Mouse (Mus musculus): ENCODE results near the gene Ptgr1.

Ptgr1 gene

DNA sequence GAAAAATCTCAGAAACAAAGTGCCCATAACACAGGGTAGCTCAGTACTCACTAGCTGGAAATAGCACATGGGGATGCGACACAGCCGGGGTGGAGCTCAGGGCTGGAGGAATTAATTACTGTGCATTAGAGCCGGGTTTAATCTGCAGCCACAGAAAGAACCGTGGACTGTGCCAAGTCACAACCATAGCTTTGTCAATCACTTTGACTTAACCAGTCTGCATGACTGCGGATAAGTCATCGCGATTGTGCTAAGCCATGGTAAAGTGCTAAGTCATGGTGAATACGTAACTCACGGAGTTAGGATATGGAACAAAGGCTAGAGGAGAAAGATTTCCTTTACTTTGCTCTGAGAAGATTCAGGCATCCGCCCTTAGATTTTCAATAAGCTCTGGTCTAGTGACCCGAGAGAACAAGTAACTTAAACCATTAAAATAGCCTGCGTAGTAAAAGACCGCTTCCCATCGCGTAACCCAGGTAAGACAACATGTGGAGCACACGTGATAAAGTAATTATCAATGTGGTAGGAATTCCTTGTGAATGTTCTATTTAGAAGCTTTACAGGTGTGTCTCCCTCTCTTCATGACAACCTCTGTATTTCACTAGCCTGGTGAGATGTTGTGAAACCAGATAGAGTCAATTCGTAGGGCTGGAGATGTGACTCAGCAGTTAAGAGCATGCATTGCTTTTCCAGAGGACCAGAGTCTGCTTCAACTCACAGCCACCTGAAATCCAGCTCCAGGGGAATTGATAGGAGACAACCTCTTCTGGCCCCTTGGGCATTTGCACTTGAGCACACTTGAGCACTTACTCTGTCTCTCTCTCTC lies 3.9 kb upstream of the Ptgr1 start:
- no peak for DNase-seq (ENCODE audit: extremely low spot score, low spot score)

DNA sequence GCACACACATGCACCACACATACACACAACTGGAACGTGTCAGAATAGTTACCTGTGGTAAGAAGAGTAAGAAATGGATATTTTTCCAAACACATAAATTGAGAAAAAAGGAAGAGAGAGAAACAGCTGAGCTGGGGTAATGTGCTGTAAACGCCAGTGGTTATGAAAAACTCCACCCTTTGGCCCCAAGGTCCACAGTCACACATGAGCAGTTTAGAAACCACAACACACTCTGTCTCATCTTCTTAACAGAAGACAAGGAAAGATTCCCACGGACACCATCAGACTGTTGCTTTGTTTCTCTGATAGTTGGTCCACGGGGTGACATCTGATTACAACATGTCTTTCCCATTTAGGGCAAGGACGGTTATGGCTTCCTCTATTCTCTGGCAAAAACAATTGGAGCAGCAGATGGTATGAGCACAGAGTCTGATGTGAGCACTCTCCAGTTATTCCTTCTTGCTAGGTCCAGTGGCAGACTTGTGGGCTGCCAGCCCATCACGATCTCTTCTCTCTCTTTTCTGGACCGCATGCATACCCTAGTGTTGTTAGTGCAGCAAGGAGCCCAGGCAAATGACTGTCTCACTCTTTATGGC lies 2.5 kb upstream of the Ptgr1 start:
- DNase-seq (ENCODE audit: extremely low spot score, low spot score): no peak

DNA sequence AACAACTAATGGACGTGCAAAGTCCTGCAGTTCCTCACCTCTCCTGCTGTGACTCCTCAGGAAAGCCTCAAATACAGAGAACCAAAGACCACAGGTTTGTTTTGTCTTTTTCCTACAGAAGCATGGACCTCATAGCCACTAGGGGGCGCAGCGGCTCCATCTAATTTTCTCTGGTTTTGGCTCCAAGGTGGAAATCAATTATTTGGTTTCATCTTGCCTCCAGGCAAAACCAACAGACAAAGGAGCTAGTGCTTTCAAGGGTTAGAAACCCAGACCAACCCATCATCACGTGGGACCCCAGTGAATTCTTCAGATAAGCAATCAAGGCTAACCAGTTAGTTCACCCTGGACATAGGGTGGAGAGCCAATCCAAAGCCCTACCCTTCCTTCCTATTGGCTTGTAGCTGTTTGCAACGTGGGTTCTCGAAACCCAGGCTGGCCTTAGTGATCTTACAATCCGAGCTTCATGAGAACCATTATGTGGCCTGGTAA lies 1.7 kb downstream of the Ptgr1 start:
- DNase-seq (ENCODE audit: extremely low spot score, low spot score): peak; percentile 87

DNA sequence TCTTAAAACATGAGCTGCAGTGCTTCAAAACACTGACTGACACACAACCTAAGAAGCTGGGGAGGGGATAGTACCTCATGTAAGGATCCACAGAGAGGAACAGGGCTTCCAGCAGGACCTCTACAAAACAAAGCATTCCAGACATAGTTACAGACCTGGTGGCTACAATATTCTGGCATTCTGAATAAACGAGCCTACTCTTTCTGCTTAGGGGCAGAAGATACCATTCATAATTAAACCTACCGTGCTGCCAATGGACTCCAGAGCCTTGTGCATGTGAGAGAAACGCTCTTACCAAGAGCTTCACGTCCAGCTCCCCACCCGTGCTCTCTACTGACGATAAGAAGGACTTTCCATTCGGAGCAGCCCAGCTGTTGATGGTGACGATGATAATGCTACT lies 4.1 kb downstream of the Ptgr1 start:
- no peak for DNase-seq (ENCODE audit: extremely low spot score, low spot score)

DNA sequence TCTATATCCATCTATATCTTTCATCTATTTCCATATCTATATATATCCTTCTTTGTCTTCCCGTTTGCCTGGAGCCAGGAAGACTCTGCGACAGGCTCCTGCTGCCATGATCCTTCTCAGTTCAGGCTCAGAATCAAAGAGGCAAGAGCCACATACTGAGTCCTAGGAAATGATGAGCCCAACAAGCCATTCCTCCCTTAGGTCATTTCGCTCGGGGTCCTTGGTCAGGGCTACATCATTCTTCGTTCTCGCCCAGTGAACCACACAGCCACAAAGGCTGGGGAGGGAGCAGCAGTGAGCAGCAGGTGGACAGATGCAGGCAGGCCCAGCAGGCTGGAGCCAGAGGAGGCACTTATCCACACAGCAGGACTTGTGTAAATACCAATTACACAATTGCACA lies 5.5 kb downstream of the Ptgr1 start:
- no peak for DNase-seq (ENCODE audit: extremely low spot score, low spot score)

DNA sequence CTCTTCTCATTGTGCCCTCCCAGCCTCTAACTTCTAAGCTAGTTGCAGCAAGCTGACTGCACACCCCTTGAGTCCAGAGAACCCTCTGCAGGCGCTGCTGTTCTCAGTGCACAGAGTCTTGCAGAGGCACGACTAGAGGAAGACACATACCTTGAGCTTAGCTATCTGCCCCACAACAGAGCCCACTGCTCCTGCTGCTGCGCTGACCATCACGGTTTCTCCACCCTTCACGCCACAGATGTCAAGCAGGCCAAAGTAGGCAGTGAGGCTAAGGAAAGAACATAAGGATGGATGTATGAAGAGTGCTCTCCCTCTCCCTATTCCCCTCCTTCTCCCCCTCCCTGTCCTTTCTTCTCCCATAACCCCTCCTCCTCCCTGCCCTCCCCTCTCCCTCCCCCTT lies 11.2 kb downstream of the Ptgr1 start:
- DNase-seq (ENCODE audit: extremely low spot score, low spot score): no peak

DNA sequence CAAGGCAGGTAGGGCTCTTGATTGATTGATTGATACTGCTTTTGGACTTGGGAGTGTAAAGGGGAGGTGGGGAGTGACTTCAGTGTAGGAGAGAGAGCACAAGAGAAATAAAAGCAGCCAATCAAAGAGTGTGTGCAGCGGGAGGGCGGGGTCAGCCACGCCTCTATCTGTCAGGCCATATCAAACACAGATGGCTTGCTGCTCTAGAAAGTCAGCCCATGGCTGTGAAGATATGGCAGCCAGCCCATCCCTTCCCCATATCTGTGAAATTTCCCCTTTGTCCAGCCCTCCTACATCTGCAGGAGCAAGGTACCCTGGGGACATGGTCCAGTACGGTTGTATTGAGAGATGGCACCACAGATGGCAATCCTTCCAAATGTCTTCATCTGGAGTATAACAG lies 16.2 kb downstream of the Ptgr1 start:
- no peak for DNase-seq (ENCODE audit: extremely low spot score, low spot score)

DNA sequence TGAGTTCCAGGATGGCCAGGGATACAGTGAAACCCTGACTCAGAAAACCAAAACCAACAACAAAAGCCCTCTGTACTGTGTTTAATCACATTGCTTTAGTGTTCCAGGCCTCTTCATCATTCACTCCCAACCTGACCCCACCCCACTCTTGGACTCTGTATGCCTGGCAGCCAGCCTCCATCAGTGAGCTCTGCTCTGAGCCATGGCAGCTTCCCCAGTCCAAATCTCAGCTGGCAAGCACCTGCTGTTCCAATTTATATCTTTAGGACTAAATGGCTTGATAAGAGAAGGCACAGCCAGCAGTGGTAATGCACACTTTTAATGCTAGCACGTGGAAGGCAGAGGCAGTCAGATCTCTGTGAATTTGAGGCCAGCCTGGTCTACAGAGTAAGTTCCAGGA lies 21.8 kb downstream of the Ptgr1 start:
- no peak for DNase-seq (ENCODE audit: extremely low spot score, low spot score)

DNA sequence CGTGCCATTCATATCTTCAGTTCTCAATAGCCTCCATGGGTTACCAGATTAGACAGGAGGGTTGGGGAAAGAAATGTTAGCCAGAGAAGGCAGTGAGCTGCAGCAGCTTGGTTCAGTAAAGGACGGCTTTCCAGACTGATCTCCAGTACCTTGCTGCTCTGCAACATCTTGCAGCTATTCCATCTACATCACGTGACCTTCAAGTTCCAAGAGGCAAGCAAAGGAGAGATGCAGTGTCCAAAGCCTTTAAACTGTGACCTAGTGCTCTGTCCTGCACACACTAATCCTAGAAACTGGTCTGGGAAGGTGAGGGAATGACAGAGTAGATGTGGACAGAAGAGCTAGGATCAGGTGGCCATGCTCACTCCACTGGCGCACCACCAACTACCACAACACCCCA lies 23.6 kb downstream of the Ptgr1 start:
- DNase-seq (ENCODE audit: extremely low spot score, low spot score): no peak

DNA sequence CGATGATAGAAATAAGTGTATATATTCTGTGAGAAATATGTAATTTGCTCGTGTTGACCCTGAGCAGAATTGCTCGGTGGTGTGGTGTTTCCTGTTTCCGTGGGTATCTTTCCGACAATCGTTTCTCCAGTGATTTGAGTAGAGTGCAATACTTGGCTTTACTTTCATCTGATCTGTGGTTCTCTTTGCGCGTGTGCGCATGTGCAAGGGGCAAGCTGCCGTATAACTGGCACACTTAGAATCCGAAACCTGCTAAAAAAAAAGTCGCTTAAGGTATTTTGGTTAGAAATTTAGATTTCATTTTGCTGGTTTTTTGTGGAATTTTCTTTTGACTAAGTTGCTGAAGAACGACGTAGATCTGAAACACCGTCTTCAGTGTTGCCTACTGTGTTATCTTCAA lies 25.2 kb downstream of the Ptgr1 start:
- no peak for DNase-seq (ENCODE audit: extremely low spot score, low spot score)

DNA sequence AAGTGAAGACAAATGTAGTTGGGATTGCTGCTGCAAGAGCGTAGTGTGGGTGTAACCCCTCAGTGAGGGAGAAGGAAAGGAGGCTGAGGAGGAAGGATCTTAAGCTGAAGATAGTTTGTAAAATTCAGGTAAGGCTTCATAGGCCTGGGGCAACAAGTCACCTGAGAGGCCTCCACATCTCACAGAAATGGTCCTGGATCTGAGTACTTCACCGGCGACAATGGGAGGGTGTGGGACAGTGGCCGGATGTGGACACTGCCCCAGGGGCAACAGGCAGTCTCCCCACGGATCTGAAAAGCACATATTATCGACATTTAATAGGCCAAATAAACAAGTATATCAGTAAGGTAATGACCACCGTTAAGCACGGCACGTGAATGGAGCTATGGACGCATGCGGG lies 34.3 kb downstream of the Ptgr1 start:
- no peak for DNase-seq (ENCODE audit: extremely low spot score, low spot score)

DNA sequence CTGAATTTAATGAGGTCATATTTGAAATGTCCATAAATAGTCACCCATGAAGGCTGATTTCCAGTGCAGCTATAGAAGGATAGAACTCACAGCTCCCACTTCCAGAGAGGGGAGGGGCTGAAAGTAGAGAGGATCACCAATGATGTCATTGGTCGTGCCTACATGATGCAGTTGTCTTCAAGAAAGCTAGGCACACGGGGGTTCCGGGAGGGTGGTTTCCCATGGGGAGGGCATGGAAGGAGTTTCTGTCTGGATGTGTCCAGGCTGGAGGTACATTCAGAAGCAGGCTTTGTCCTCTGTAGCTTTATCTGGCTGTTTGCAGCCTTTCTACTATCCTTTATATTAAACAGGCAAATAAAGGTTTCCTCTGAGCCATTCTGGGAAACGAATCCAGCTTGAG lies 38.5 kb downstream of the Ptgr1 start:
- DNase-seq (ENCODE audit: extremely low spot score, low spot score): no peak

DNA sequence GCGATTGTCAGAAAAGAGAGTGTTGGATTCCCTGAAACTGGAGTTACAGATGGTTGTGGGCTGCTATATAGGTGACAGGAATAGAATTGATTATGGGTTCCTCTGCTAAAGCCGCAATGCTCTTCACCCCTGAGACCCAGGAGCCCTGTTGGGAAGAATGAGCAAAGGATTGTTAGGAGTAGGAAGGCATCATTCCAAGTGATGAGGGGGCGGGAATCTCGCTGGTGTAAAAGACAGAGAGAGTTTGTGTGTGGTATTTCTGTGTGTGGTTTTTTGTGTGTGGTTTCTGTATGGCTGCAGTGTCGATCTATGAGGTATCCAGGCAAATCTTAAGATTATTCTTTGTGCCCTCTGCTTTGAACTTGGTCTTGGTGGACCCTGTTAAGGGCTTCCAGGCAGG lies 42.2 kb downstream of the Ptgr1 start:
- no peak for DNase-seq (ENCODE audit: extremely low spot score, low spot score)

DNA sequence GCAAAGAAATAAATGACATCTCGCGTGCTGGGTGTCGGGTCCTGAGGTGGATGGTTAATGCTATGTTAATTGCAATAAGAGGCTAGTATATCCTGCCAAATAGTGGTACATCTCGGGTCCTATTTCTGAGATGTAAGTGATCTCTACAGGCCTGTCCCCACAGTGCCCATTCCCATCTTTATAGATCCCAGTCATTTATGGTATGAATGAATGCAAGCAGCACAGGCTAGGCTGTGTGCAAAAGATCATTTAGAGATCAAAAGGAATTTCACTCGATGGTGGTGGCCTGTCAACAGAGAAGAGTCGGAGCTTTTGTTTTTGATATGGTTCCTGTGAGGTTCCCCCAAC lies 42.7 kb downstream of the Ptgr1 start:
- no peak for DNase-seq (ENCODE audit: extremely low spot score, low spot score)

DNA sequence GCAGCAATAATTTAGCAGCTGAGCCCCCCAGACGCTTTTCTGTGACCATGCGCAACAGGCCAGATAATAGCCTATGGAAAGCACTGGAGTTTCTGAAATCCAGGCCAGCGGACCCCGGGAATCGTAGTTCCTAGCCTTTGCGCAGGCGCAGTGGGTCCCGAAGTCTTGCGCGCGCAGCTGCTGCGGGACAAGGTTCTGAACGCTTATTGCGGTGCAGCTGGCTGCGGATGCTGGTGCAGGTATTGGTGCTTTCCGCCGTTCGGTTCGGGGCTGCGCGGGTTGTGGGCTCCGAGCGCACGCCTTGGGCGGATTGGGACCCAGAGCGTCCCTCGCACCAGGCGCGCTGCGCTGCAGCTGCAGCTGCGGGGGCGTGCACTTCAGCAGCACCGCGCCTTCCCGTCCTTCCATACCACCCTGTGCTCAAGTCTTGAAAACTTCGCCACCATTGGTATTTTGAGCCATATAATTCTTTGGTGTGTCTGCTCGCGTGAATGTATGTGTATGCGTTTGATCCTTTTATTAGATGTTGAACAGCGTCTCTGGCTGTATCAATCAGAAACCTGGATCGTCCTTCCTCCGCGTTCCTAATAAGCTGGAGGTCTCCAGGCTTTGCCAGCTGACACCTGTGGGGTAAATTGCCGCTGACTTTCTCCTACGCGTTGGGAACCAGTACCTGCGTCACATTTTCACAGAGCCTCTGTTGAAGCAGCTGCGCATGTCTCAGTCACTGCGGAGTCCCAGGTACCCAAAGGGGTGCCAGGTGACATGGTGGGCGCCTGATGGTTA lies 43.3 kb downstream of the Ptgr1 start, which contains the start of gene Zkscan16:
TSS of gene Zkscan16 (plus strand) at position 209 of the 786 bp plus-strand sequence.
- DNase-seq (ENCODE audit: extremely low spot score, low spot score): peak; percentile 95

DNA sequence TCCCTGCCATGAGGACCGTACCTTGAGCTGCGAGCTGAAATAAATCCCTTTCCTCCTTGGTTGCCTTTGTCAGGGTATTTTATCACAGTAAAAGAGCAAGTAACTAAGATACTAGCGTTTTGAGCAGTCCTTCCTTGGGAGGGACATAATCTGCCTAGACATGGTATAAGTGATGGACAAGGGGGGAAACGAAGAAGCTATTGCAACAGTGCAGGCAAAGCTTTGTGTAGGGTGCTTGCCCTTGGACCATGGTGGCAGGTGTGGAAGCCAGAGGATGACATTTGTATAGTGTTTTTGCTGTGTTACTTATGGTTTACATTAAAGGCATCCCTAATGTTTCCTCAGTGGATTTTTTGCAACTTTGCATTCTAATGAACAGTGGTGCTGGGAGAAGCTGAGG lies 44.0 kb downstream of the Ptgr1 start:
- DNase-seq (ENCODE audit: extremely low spot score, low spot score): no peak

DNA sequence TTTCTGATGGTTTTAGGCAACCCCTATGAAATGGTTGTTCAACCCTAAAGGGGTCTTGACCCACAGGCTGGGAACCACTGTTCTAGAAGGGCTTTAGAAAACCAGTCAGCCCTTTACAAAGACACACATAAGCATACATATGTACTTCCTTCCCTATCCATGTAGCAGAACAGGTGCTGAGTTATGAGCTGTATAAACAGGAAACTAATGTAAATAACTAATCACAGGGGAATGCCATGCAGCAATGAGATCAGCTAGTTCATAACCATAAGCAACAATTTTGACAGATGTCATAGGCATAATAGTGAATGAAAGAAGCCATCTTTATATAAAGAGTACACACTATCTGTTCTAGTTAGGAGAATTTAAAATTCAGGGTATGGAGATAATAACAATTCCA lies 45.3 kb downstream of the Ptgr1 start:
- DNase-seq (ENCODE audit: extremely low spot score, low spot score): no peak

DNA sequence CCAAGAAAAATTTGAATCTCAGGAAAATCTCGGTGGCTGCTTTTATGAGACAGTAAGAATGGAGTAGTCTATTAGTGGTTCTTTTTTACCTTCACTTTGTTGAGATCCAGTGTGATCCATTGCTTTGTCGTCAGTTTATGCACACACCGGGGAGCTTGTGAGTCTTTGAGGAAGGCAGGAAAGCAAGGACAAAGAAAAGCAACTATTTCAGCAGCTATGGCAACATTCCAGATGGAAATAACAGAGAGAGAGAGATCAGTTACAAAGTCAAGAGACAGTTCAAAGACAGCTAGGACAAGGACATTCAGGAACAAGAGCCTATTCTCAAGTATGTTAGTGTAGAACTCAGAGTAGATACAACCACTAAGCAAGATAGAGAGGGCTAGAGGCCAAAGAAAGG lies 51.1 kb downstream of the Ptgr1 start:
- DNase-seq (ENCODE audit: extremely low spot score, low spot score): no peak

DNA sequence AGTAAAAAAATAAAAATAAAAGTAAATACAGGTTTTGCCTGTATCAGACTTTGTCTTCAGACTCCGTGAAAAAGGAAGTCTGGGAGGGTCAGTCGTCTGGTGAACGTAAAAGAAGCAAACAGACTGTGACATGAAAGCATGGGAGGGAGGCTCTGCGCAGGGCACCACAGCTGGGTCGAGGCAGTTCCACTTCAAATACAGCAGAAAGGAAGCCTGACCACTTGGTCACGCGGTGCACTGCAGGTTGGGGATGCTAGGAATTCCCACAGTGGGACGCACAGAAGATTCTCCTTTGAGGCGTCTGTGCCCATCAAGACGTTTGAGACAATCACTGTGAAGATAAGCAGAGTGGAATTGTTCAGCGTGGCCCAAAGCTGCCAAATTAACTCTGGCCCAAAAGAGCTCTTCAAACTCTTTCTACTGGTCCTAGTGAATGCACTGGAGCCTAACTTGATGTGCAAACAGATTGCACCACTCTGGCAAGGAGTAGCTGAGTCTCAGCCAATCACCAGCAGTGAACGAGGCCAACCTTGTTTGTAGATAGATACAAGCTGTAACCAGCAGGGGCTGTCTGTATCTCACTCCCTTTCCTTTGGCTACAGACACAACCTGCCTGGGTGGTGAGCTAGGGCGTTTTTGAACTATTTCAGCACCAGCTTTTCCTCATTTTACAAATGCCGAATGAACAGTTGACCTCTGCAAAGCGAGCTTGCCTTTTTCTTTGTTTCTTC lies 52.0 kb downstream of the Ptgr1 start:
- DNase-seq (ENCODE audit: extremely low spot score, low spot score): no peak

DNA sequence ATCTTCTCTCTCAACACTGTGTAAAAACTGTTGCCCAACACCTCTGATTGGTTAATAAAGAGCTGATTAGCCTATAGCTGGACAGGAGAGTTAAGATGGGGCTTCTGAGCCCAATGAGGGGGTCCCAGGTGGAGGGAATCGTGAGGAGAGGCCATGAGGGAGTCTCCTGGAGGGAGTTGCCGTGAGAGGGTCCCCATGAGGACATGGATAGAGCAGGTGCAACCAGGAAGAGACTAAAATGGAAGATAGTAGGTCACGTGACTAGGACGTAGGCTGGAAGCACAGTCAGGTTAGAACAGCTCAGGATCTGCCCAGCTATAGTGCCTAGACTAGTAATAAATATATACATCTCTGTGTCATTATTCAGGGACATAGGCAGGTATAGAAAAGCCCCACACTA lies 52.6 kb downstream of the Ptgr1 start:
- no peak for DNase-seq (ENCODE audit: extremely low spot score, low spot score)

DNA sequence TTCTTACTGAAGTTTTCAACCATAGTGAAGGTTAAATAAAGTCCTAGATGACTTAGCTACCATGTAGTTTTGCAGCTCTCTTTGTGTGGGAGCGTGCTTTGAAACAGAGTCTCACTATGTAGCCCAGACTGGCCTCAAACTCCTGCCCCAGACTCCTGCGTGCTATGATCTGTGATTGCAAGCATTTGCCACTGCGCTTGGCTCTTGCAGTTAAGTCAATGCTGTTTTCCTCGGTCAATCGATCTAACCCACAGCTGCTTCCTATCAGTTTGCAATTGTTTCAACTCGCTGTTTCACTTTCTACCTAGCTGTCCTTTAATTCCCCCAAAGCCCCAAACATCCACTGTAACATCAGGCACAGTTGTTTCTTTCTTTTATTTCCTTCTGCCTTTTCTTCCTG lies 54.4 kb downstream of the Ptgr1 start:
- no peak for DNase-seq (ENCODE audit: extremely low spot score, low spot score)

DNA sequence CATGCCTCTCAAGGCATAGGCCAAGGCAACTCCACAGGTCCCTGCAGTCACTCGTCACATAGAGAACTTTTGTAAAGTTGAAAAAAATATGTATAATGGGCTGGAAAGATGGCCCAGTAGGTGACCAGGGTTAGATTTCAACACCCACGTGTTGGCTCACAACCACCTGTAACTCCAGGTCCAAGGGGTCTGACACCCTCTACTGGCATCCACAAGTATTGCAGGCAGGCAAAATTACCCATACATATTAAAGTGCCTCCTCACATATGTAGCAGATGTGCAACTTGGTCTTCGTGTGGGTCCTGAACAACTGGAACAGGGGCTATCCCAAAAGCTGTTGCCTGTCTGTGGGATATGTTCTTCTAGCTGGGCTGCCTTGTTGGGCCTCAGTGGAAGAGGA lies 59.3 kb downstream of the Ptgr1 start:
- no peak for DNase-seq (ENCODE audit: extremely low spot score, low spot score)
